Mouse (Mus musculus) gastrocnemius, adult 2 months (tissue): ENCODE results near the gene Slc9a5. TPM values are rescaled to one million over a fixed set of nuclear protein-coding genes. Genes with fewer than 3 reads are reported as not detected.
A peak's percentile ranks its signal among the peaks of the same experiment; 100 is the strongest.

Experiments used
- DNase-seq: peaks from one replicate; pipeline ENCODE4 v3.0.0; 2022
- H3K27ac ChIP-seq: fragments of 200-600 bp; 2 replicates; pipeline ENCODE4 v1.8.1; 2022; ENCODE audit warnings: mild to moderate bottlenecking
- H3K4me3 ChIP-seq: fragments of 200-600 bp; 2 replicates; pipeline ENCODE4 v1.8.1; 2022; ENCODE audit warnings: mild to moderate bottlenecking, moderate library complexity
- CTCF ChIP-seq: fragments of 200-600 bp; IDR thresholded peaks from 2 replicates; pipeline ENCODE4 v1.8.1; 2022; ENCODE audit warnings: antibody characterized with exemption, mild to moderate bottlenecking, moderate library complexity
- intact Hi-C: fragments of 180-260 bp; cut with DNase I; formaldehyde crosslinking; loops from one replicate; pipeline ENCODE4 v1.15.1; 2025
- total RNA-seq, 2 experiments: library from RNA; stranded (reverse); gene quantifications; 2 replicates each; pipeline ENCODE4 v1.2.3; 2021

Slc9a5 gene
- total RNA-seq, 2 experiments from 2014 or later = 0.45 to 0.92 TPM

GRCm38 (mm10) chr8:105372473-105372872 is 23.8 kb downstream of the Slc9a5 start:
- no peak for TF ChIP-seq CTCF
- intact Hi-C loops = no loop called here
- DNase-seq = peak; percentile 16
- H3K27ac ChIP-seq = no peak overlapping the region
- H3K4me3 ChIP-seq = no peak overlapping the region

GRCm38 (mm10) chr8:105373032-105373431 is 24.4 kb downstream of the Slc9a5 start, which contains the start of gene Plekhg4:
TSS of gene Plekhg4 (plus strand) at chr8:105373274.
- intact Hi-C loops = no loop called here
- Histone ChIP-seq H3K27ac (no peak within 1 kb of the TSS), H3K4me3 (no peak within 1 kb of the TSS)
- no peak for TF ChIP-seq CTCF
- peak; percentile 16 for DNase-seq

GRCm38 (mm10) chr8:105374513-105374966 is 25.9 kb downstream of the Slc9a5 start:
- H3K27ac ChIP-seq = no peak overlapping the region
- DNase-seq = peak; percentile 30
- no peak overlapping the region for H3K4me3 ChIP-seq
- intact Hi-C loops = no loop called here
- peak; percentile 49 for TF ChIP-seq CTCF

DNA sequence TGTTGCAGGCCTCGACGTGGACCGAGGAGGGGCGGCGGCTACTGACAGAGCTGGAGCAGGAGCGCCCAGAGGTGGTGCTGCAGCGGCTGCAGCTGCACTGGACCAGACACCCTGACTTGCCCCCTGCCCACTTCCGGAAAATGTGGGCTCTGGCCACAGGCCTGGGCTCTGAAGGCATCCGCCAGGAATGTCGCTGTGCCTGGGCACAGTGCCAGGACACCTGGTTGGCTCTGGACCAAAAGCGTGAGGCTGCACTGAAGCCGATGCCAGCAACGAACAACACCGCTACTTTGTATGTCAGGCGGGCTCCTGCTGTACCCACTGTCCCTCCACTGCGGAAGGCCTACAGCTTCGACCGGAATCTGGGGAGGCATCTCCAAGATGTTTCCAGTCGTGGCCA is 30.0 kb downstream of the Slc9a5 start:
- no peak overlapping the region; the same call in 1 of the 2 replicates for H3K27ac ChIP-seq
- intact Hi-C loops = no loop called here
- peak; percentile 50 for DNase-seq

GRCm38 (mm10) chr8:105380308-105380707 is 31.7 kb downstream of the Slc9a5 start:
- H3K4me3 ChIP-seq = no peak overlapping the region
- DNase-seq = peak; percentile 26
- TF ChIP-seq CTCF = no peak
- no peak overlapping the region for H3K27ac ChIP-seq
- intact Hi-C loops = no loop called here

More for the DNA sequence above, 30.0 kb downstream of the Slc9a5 start:
- no peak overlapping the region for H3K4me3 ChIP-seq
- no peak for TF ChIP-seq CTCF

GRCm38 (mm10) chr8:105384070-105384469 is 35.4 kb downstream of the Slc9a5 start:
- intact Hi-C loops = no loop called here
- peak; percentile 3 for DNase-seq
- TF ChIP-seq CTCF = peak; percentile 9; the same call in 1 of the 2 replicates
- no peak overlapping the region for H3K27ac ChIP-seq
- H3K4me3 ChIP-seq = no peak overlapping the region

- H3K4me3 ChIP-seq = no peak overlapping the region
- no peak for TF ChIP-seq CTCF
- intact Hi-C loops = no loop called here
- DNase-seq = peak; percentile 35
- peak overlapping the region; percentile 77 for H3K27ac ChIP-seq
Measured at GRCm38 (mm10) chr8:105387151-105387550, 38.5 kb downstream of the Slc9a5 start.

DNA sequence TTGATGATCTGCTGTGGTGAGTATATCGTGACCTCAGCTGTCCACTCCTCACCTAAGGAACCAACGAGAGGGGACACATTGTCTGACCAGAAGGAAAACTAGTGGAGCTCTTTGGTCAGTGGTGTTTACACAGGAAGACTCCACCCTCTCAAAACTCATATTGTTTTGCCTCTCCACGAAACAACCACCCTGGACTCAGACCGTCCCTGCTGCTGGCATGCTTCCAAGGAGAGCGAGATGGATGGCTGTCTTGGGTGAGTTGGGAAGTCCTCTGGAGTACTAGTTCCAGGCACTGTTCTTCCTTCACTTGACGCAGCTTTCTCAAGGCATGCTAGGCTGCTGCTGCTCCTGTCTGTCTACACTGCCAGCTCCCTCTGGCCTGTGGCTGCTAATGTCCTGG is 40.5 kb downstream of the Slc9a5 start:
- H3K4me3 ChIP-seq = no peak overlapping the region; the same call in 1 of the 2 replicates
- intact Hi-C loops = no loop called here
- peak; percentile 61 for DNase-seq
- no peak for TF ChIP-seq CTCF
- H3K27ac ChIP-seq = peak overlapping the region; percentile 77

DNA sequence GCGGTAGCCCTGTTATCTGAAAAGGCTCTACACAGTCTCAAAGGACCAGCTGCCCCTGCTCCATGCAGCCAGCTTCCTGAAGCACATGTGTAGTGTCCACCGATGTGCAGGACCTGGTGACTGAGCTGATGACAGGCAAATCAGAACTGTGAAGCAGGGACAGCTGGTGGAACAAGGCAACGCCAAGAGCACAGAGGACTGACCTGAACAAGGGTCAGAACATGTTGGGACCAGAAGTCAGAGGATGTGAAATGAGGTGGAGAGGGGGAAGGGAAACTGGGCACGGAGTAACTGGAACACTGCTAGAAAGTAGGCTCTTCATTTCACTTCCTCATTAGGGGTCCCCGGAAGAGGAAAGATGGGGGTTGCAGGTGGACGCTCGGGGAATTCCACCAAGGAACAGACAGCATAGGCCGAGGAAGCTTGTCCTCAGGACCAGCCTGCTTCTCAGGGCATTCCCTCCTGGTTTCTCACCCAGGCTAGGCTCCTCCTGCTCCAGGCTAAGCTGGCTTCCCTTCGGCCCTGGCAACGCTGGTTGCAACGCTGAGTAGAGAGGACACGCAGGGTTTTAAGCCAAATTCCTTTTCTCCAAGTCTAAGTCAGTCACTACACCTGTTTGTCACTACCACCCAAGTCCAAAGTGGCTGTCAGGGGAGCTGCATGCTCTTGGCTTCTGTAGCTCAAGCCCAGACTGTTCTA is 44.6 kb downstream of the Slc9a5 start:
- DNase-seq = peak; percentile 51
- TF ChIP-seq CTCF = no peak
- Histone ChIP-seq H3K27ac (peak overlapping the region; percentile 57), H3K4me3 (no peak overlapping the region)
- intact Hi-C loops = no loop called here

DNA sequence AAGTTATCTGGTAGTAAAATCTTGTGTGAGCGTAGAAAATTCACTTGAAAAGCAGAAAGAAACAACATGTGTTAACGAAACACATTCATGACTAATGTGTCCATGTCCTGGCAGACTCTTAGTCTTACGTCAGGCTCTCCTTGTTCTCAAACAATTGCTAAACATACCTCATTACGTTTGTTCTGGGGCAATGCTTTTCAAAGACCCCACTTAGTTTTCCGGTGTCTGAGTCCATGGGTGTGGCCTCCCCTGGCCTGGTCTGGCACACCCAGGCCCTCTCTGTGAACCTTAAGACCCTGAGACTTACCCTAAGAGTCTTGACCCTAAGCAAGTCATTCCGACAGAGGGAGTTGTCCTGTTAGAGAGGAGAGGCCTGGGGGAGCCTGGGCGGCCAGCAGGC is 45.3 kb downstream of the Slc9a5 start:
- H3K27ac ChIP-seq = peak overlapping the region; percentile 57; the same call in 1 of the 2 replicates
- intact Hi-C loops = no loop called here
- H3K4me3 ChIP-seq = no peak overlapping the region
- no peak for DNase-seq
- TF ChIP-seq CTCF = no peak

GRCm38 (mm10) chr8:105397747-105398146 is 49.1 kb downstream of the Slc9a5 start:
- peak; percentile 46 for DNase-seq
- intact Hi-C loops = loop anchor here (2.0 kb wide), 1 partner anchor 31 kb away; no protein-coding TSS in a partner anchor
- no peak overlapping the region for H3K27ac ChIP-seq
- no peak overlapping the region for H3K4me3 ChIP-seq
- TF ChIP-seq CTCF = peak; percentile 91

DNA sequence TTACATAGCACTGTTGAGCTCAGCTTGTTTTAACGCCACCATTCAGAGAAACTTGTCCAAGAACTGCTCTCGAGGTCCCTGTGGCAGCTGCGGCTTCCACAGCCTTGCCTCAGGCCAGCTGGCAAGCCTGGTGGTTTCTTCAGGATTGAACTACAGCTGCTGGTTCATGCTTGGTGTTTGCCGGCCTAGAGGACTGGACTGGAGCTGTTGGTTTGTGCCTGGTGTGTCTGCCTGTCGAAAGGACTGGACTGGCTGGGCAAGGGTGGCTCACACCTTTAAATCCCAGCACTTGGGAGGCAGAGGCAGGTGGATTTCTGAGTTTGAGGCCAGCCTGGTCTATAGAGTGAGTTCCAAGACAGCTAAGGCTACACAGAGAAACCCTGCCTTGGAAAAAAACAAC is 51.4 kb downstream of the Slc9a5 start:
- intact Hi-C loops = no loop called here
- no peak for TF ChIP-seq CTCF
- Histone ChIP-seq H3K4me3 (no peak overlapping the region), H3K27ac (no peak overlapping the region)
- no peak for DNase-seq

- TF ChIP-seq CTCF = no peak
- intact Hi-C loops = no loop called here
Measured at GRCm38 (mm10) chr8:105403467-105403866, 54.8 kb downstream of the Slc9a5 start.

GRCm38 (mm10) chr8:105404496-105404895 is 55.9 kb downstream of the Slc9a5 start:
- no peak overlapping the region for H3K27ac ChIP-seq
- H3K4me3 ChIP-seq = no peak overlapping the region
- no peak for DNase-seq
- no peak for TF ChIP-seq CTCF
- intact Hi-C loops = no loop called here

More at GRCm38 (mm10) chr8:105403467-105403866, 54.8 kb downstream of the Slc9a5 start:
- no peak for DNase-seq
- H3K4me3 ChIP-seq = no peak overlapping the region
- H3K27ac ChIP-seq = no peak overlapping the region
